Mouse (Mus musculus) embryonic facial prominence, embryonic 12.5 days (tissue): Measurements from ENCODE around the gene Scg3. TPM values are rescaled to one million over a fixed set of nuclear protein-coding genes. Genes with fewer than 3 reads are reported as not detected.

ENCODE experiments used
- ATAC-seq: fragments of 200-750 bp; cut with Nextera tagmentation; 2 replicates; pipeline ENCODE4 v1.8.0; 2017; ENCODE audit not compliant: insufficient number of reproducible peaks, insufficient read depth, low FRiP score, low TSS enrichment
- H3K27ac ChIP-seq: fragments of 300-500 bp; sonication (generic); 2 replicates; pipeline ENCODE4 v1.5.1; 2016; ENCODE audit warnings: mild to moderate bottlenecking
- H3K27me3 ChIP-seq: fragments of 300-500 bp; sonication (generic); 2 replicates; pipeline ENCODE4 v1.6.1; 2016; ENCODE audit warnings: mild to moderate bottlenecking, moderate library complexity
- H3K36me3 ChIP-seq: fragments of 300-500 bp; sonication (generic); 2 replicates; pipeline ENCODE4 v1.6.1; 2016; ENCODE audit warnings: mild to moderate bottlenecking
- H3K4me1 ChIP-seq: fragments of 300-500 bp; sonication (generic); 2 replicates; pipeline ENCODE4 v1.6.1; 2016
- H3K4me2 ChIP-seq: fragments of 300-500 bp; sonication (generic); replicated peaks from 2 replicates; pipeline ENCODE4 v1.6.1; 2016; ENCODE audit warnings: mild to moderate bottlenecking, moderate library complexity
- H3K4me3 ChIP-seq: fragments of 300-500 bp; sonication (generic); 2 replicates; pipeline ENCODE4 v1.5.1; 2016; ENCODE audit warnings: mild to moderate bottlenecking
- H3K9ac ChIP-seq: fragments of 300-500 bp; sonication (generic); 2 replicates; pipeline ENCODE4 v1.6.1; 2016; ENCODE audit warnings: mild to moderate bottlenecking, moderate library complexity
- H3K9me3 ChIP-seq: fragments of 300-500 bp; sonication (generic); 2 replicates; pipeline ENCODE4 v1.6.1; 2016; ENCODE audit warnings: mild to moderate bottlenecking, moderate library complexity
- WGBS: fragments of 180-500 bp; shearing (Covaris S2); methylation state at CpG from one replicate; pipeline ENCODE4 v1.1.7; 2016; 5-methylcytosine and 5-hydroxymethylcytosine counted together
- polyA plus RNA-seq: library from polyadenylated mRNA; unstranded; fragments of >200 nt; fragmentation: Nextera tagmentation; extraction: Ambion mirVana; gene quantifications from 2 replicates; pipeline ENCODE4 v1.2.1, GENCODE M21; 2016

The Scg3 gene
- polyA plus RNA-seq, 1 experiment from 2014 or later = 8.5 TPM

DNA sequence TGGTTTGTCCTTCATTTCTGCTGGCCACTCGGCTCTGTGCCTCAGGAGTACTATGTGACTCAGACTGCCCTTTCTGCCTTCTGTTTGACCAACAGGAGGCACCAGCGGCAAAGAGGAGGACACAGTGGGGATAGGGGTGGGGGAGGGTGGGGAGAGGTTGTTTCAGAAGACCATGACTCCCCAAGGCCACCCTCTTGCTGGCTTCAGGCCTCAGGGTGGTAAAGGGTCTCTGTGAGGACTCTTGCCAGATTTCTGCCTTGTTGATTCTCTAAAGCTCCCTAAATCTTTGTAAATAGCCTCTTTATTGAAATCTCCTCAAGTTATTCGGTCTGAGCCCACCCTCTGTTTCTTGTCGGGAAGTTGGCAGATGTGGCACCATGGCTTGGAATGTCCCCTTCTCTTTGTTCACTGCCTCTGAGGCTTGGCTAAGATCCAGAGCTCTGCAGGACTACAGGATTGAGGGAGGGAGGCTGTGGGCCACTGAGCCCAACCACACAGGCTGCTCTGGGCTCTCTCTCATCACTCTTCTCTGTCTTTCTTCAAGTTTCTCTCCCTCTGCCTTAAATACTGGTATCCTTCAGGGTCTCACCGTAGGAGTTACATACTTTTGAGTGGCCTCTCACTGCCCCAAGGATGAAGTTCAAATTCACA lies 84.5 kb downstream of the Scg3 start:
- H3K4me1 ChIP-seq = peaks cover 7% of the 10 kb centered on the region; the same call in 1 of the 2 replicates
- no peak overlapping the region for H3K4me3 ChIP-seq
- H3K9me3 ChIP-seq = no peaks in the 10 kb centered on the region
- H3K4me2 ChIP-seq = no peak overlapping the region
- no peak overlapping the region for H3K27ac ChIP-seq
- H3K36me3 ChIP-seq = peaks cover under 1% of the 10 kb centered on the region; the same call in 1 of the 2 replicates
- no peak overlapping the region for H3K9ac ChIP-seq
- ATAC-seq = peak; percentile 74; the same call in 1 of the 2 replicates
- 52% methylated on average over 5 of the region's 5 CpGs for WGBS
- no peaks in the 10 kb centered on the region for H3K27me3 ChIP-seq

DNA sequence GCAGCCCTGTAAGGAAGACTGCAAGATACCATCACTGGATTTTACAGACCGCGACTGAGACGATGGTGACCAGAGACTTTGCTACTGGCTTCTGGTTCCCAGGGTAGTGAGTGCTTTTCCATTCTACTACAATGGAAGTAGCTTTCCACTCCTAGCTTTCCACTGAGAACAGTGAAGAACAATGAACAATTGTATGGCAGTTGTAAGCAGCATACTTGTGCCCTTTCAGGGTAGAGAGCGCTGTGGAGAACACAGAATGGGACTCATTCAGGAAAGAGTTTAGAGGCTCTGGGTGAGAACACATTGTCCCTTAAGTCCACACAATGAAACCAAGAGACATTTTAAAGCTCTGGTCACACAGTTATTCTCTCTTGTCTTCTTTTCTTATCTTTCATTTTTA lies 86.3 kb downstream of the Scg3 start:
- Histone ChIP-seq H3K4me3 (no peak overlapping the region), H3K27ac (no peak overlapping the region), H3K36me3 (0 out of 2 replicates have a peak, but pooled peaks cover 3% of the 10 kb centered on the region), H3K4me1 (peaks cover 7% of the 10 kb centered on the region; the same call in 1 of the 2 replicates), H3K9me3 (no peaks in the 10 kb centered on the region), H3K9ac (no peak overlapping the region), H3K4me2 (no peak overlapping the region), H3K27me3 (no peaks in the 10 kb centered on the region)
- 64% methylated on average over 4 of the region's 4 CpGs for WGBS
- no peak for ATAC-seq

GRCm38 (mm10) chr9:75597036-75597435 lies 86.8 kb downstream of the Scg3 start:
- H3K36me3 ChIP-seq = 0 out of 2 replicates have a peak, but pooled peaks cover 7% of the 10 kb centered on the region
- no peaks in the 10 kb centered on the region for H3K9me3 ChIP-seq
- H3K9ac ChIP-seq = no peak overlapping the region
- no peaks in the 10 kb centered on the region for H3K27me3 ChIP-seq
- ATAC-seq = no peak
- H3K27ac ChIP-seq = no peak overlapping the region
- H3K4me1 ChIP-seq = peaks cover 7% of the 10 kb centered on the region; the same call in 1 of the 2 replicates
- H3K4me3 ChIP-seq = no peak overlapping the region
- WGBS = 92% methylated on average over 13 of the region's 13 CpGs
- H3K4me2 ChIP-seq = no peak overlapping the region

- Histone ChIP-seq H3K36me3 (peaks cover 13% of the 10 kb centered on the region; the same call in 1 of the 2 replicates), H3K27me3 (no peaks in the 10 kb centered on the region), H3K4me2 (no peak overlapping the region), H3K27ac (no peak overlapping the region), H3K9me3 (no peaks in the 10 kb centered on the region), H3K9ac (no peak overlapping the region), H3K4me1 (no peaks in the 10 kb centered on the region), H3K4me3 (no peak overlapping the region)
- 86% methylated on average over 5 of the region's 5 CpGs for WGBS
- no peak for ATAC-seq
Observed at GRCm38 (mm10) chr9:75593481-75593880, 90.4 kb downstream of the Scg3 start.

Other genes with a start within 250 kb of the Scg3 start
- gene Leo1, start 242.5 kb downstream of the Scg3 start, polyA plus RNA-seq = 52.7 and 53.5 TPM in 2 replicates
- 106 and 110 TPM in 2 replicates for gene Tmod3, start 124.4 kb downstream of the Scg3 start, polyA plus RNA-seq
- gene Tmod2, start 72.7 kb downstream of the Scg3 start, polyA plus RNA-seq = 36.0 and 40.1 TPM in 2 replicates
- 28.5 and 28.6 TPM in 2 replicates for gene Lysmd2, start 58.3 kb downstream of the Scg3 start, polyA plus RNA-seq
- gene Bmp5, start 91.3 kb upstream of the Scg3 start, polyA plus RNA-seq = 6.4 and 8.0 TPM in 2 replicates